Mouse (Mus musculus): ENCODE results near the gene Slc6a4. TPM values are rescaled to one million over a fixed set of nuclear protein-coding genes. Genes with fewer than 3 reads are reported as not detected.

The Slc6a4 gene
- polyA plus RNA-seq (2014; fragmentation: Illumina TruSeq; extraction: RNeasy Lipid Tissue Mini Kit (QIAGEN cat#74804); ENCODE audit: low read depth, low replicate concordance): 0.91 TPM

DNA sequence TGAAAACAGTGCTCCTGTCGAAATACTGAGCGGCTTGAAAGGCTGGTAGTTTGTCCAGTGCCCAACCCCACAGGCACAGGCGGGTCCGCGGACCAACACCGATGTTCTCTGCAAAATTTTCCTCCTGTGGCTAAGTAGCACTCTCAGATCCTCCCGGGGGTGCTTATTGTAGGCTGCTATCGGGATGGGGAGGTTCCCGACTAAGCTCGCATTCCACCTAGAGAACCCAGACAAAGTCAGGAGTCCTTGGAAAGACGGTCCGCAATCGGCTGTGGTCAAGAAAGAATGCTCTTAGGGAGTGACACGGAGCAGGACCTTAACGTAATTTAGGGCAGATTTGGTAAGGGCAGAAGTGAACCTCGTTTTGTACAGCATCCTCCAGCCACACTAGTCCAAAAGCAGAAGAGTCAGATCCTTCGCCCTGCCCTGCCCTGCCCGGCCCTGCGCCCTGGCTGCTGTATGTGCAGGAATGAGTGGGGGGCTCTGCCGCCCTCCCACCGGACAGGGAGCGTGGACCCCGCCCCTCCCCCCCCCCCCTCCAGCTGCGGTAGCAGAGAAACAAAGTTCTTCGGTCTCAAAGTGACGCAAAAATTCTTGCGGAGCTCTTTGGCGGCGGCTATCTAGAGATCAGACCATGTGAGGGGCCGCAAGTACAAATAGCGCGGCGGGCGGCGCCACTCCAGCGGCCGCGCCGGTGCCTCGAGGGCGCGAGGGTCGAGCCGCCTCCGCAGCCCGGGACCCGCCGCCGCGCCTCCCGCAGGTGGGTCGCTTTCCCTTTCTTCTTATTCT, at the start of gene Slc6a4:
Gene Slc6a4 (plus strand): TSS at position 688 of the 789 bp plus-strand sequence.

GRCm38 (mm10) chr11:77078273-77079134, 80.1 kb downstream of the Slc6a4 start, which contains the start of gene Nsrp1:
Nsrp1 (minus strand) TSS chr11:77078435.

Other genes with a start within 250 kb of the Slc6a4 start
- gene Gosr1, start 235.0 kb upstream of the Slc6a4 start, polyA plus RNA-seq (2014; fragmentation: Illumina TruSeq; extraction: RNeasy Lipid Tissue Mini Kit (QIAGEN cat#74804); ENCODE audit: low read depth, low replicate concordance): 36.0 TPM
- gene Cpd, start 151.6 kb upstream of the Slc6a4 start, polyA plus RNA-seq (2014; fragmentation: Illumina TruSeq; extraction: RNeasy Lipid Tissue Mini Kit (QIAGEN cat#74804); ENCODE audit: low read depth, low replicate concordance): 28.7 TPM
- gene Tmigd1, start 96.4 kb upstream of the Slc6a4 start, polyA plus RNA-seq (2014; fragmentation: Illumina TruSeq; extraction: RNeasy Lipid Tissue Mini Kit (QIAGEN cat#74804); ENCODE audit: low read depth, low replicate concordance): not detected
- 52.9 TPM for gene Blmh, start 73.8 kb upstream of the Slc6a4 start, polyA plus RNA-seq (2014; fragmentation: Illumina TruSeq; extraction: RNeasy Lipid Tissue Mini Kit (QIAGEN cat#74804); ENCODE audit: low read depth, low replicate concordance)
- gene Nsrp1, start 79.8 kb downstream of the Slc6a4 start, polyA plus RNA-seq (2014; fragmentation: Illumina TruSeq; extraction: RNeasy Lipid Tissue Mini Kit (QIAGEN cat#74804); ENCODE audit: low read depth, low replicate concordance): 52.5 TPM
- 632 TPM for gene Efcab5, start 190.4 kb downstream of the Slc6a4 start, polyA plus RNA-seq (2014; fragmentation: Illumina TruSeq; extraction: RNeasy Lipid Tissue Mini Kit (QIAGEN cat#74804); ENCODE audit: low read depth, low replicate concordance)
- 109 TPM for gene Ssh2, start 217.7 kb downstream of the Slc6a4 start, polyA plus RNA-seq (2014; fragmentation: Illumina TruSeq; extraction: RNeasy Lipid Tissue Mini Kit (QIAGEN cat#74804); ENCODE audit: low read depth, low replicate concordance)

Measured in testis, adult 10 weeks (tissue).